Mouse (Mus musculus) limb, embryonic 15.5 days (tissue): ENCODE measurements around the gene Gcnt1. TPM values are rescaled to one million over a fixed set of nuclear protein-coding genes. Genes with fewer than 3 reads are reported as not detected.

Experiments
- ATAC-seq: fragments of 200-750 bp; cut with Nextera tagmentation; 2 replicates; pipeline ENCODE4 v1.8.0; 2017; ENCODE audit warnings: low read depth, moderate TSS enrichment; ENCODE audit not compliant: insufficient number of reproducible peaks, low FRiP score, low TSS enrichment
- H3K27ac ChIP-seq: fragments of 300-500 bp; sonication (generic); 2 replicates; pipeline ENCODE4 v1.5.1; 2015; ENCODE audit warnings: moderate library complexity, mild to moderate bottlenecking, inconsistent platforms
- H3K27me3 ChIP-seq: fragments of 300-500 bp; sonication (generic); 2 replicates; pipeline ENCODE4 v1.6.1; 2015; ENCODE audit warnings: inconsistent platforms
- H3K36me3 ChIP-seq: fragments of 300-500 bp; sonication (generic); 2 replicates; pipeline ENCODE4 v1.6.1; 2015; ENCODE audit warnings: inconsistent platforms
- H3K4me1 ChIP-seq: fragments of 300-500 bp; sonication (generic); 2 replicates; pipeline ENCODE4 v1.6.1; 2015; ENCODE audit warnings: inconsistent platforms
- H3K4me2 ChIP-seq: fragments of 300-500 bp; sonication (generic); 2 replicates; pipeline ENCODE4 v1.6.1; 2015; ENCODE audit warnings: mild to moderate bottlenecking, inconsistent platforms
- H3K4me3 ChIP-seq: fragments of 300-500 bp; sonication (generic); 2 replicates; pipeline ENCODE4 v1.5.1; 2015; ENCODE audit warnings: mild to moderate bottlenecking, inconsistent platforms
- H3K9ac ChIP-seq: fragments of 300-500 bp; sonication (generic); 2 replicates; pipeline ENCODE4 v1.6.1; 2015; ENCODE audit warnings: inconsistent platforms
- H3K9me3 ChIP-seq: fragments of 300-500 bp; sonication (generic); 2 replicates; pipeline ENCODE4 v1.6.1; 2016; ENCODE audit warnings: inconsistent platforms
- WGBS: fragments of 180-500 bp; shearing (Covaris S2); methylation state at CpG from one replicate; pipeline ENCODE4 v1.1.7; 2015; 5-methylcytosine and 5-hydroxymethylcytosine counted together
- polyA plus RNA-seq: library from polyadenylated mRNA; unstranded; fragments of >200 nt; fragmentation: Nextera tagmentation; extraction: Ambion mirVana; gene quantifications from 2 replicates; pipeline ENCODE4 v1.2.1, GENCODE M21; 2015

Gene Gcnt1
- polyA plus RNA-seq, 1 experiment from 2014 or later = 4.8 TPM

DNA sequence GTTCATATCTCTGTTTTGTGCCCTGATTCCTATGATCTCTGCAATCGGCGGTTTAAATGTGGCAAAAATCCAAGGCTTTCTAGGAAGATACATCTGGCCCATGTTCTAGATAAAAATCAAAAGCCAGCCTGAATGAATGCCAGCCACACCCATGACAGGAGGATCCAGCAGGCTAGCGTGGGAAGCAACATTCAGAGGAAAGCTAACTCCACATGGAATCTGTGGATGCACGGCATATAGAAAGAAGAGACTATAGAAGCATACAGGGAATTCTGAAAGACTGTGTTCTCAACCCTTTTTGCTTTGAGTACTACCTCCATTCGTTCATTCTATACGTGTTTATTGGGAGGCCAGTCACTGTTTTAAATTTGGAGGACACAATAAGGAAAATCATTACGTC is 86.6 kb downstream of the Gcnt1 start:
- Histone ChIP-seq H3K4me2 (no peak overlapping the region), H3K27ac (no peak overlapping the region), H3K9ac (no peak overlapping the region), H3K4me1 (0 out of 2 replicates have a peak, but pooled peaks cover 2% of the 10 kb centered on the region), H3K27me3 (no peaks in the 10 kb centered on the region), H3K4me3 (no peak overlapping the region), H3K9me3 (no peaks in the 10 kb centered on the region; the same call in 1 of the 2 replicates), H3K36me3 (no peaks in the 10 kb centered on the region)
- 68% methylated on average over 7 of the region's 7 CpGs for WGBS
- no peak for ATAC-seq

DNA sequence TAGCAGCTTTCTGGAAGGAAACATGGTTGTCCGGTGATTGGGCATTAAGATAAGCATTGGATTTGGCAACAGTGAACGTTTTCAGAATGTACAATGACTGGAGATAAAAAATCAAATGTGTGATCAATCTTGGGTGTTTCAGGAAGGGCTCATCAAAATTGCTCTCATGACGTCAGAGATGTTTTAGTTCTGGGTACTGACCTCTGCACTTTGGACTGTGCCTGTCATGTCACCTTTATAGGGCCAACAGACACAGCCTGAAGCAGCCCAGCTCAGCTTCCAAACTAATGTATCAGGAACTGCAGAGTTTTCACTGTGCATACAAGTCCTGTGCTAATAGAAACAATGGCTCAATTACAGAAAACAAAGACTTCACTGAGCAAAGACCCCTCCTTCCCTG is 89.3 kb downstream of the Gcnt1 start:
- Histone ChIP-seq H3K27me3 (no peaks in the 10 kb centered on the region), H3K9ac (no peak overlapping the region), H3K9me3 (no peaks in the 10 kb centered on the region), H3K4me2 (no peak overlapping the region), H3K27ac (no peak overlapping the region), H3K36me3 (no peaks in the 10 kb centered on the region), H3K4me1 (0 out of 2 replicates have a peak, but pooled peaks cover 2% of the 10 kb centered on the region), H3K4me3 (no peak overlapping the region)
- WGBS = 69% methylated on average over 3 of the region's 3 CpGs
- no peak for ATAC-seq

- no peak overlapping the region for H3K9ac ChIP-seq
- H3K9me3 ChIP-seq = no peaks in the 10 kb centered on the region
- no peaks in the 10 kb centered on the region for H3K36me3 ChIP-seq
- no peak for ATAC-seq
- WGBS = 78% methylated on average over 4 of the region's 4 CpGs
- H3K27me3 ChIP-seq = no peaks in the 10 kb centered on the region
- H3K4me2 ChIP-seq = no peak overlapping the region
- no peak overlapping the region for H3K27ac ChIP-seq
- H3K4me3 ChIP-seq = no peak overlapping the region
- H3K4me1 ChIP-seq = 0 out of 2 replicates have a peak, but pooled peaks cover 2% of the 10 kb centered on the region
Measured at GRCm38 (mm10) chr19:17278381-17279051, 94.1 kb downstream of the Gcnt1 start.

Other genes starting within 250 kb of the Gcnt1 start
- gene Rfk, start 21.2 kb upstream of the Gcnt1 start, polyA plus RNA-seq = 49.1 and 53.7 TPM in 2 replicates